Mouse (Mus musculus) heart, postnatal 10 days (tissue): Measurements from ENCODE around the gene Sp2. TPM values are rescaled to one million over a fixed set of nuclear protein-coding genes. Genes with fewer than 3 reads are reported as not detected.
A peak's percentile ranks its signal among the peaks of the same experiment; 100 is the strongest.

Experiments
- DNase-seq, 2 experiments: peaks; one replicate each; pipeline ENCODE4 v3.0.0; 2021
- intact Hi-C: fragments of 180-260 bp; cut with DNase I; formaldehyde crosslinking; loops from one replicate; pipeline ENCODE4 v1.15.1; 2025
- total RNA-seq, 2 experiments: library from RNA; stranded (reverse); gene quantifications; 2 replicates each; pipeline ENCODE4 v1.2.3; 2021

Sp2 gene
- total RNA-seq, 2 experiments from 2014 or later = 15.0 to 16.1 TPM

- no peak for DNase-seq
- intact Hi-C loops = loop anchor here (2.0 to 5.0 kb wide), 2 partner anchors 109 to 140 kb away; partner anchors contain the start of gene Snx11
These were observed 65.3 kb downstream of the Sp2 start for GRCm38 (mm10) chr11:96917415-96917814.

GRCm38 (mm10) chr11:96916885-96917396, 65.8 kb downstream of the Sp2 start:
- DNase-seq = no peak
- intact Hi-C loops = loop anchor here (1.0 to 5.0 kb wide), 4 partner anchors 20 to 140 kb away; partner anchors contain the start of gene Snx11

GRCm38 (mm10) chr11:96916044-96916884, 66.5 kb downstream of the Sp2 start, which contains the start of gene Cdk5rap3:
Gene Cdk5rap3, minus strand, starts transcription at chr11:96916496.
- peak; percentile 99 for DNase-seq
- intact Hi-C loops = loop anchor here (1.0 to 5.0 kb wide), 4 partner anchors 21 to 139 kb away; partner anchors contain the start of gene Snx11

- intact Hi-C loops = loop anchor here (5.0 kb wide), 1 partner anchor 150 kb away; no protein-coding TSS in a partner anchor
- no peak for DNase-seq
These were observed 70.1 kb downstream of the Sp2 start for GRCm38 (mm10) chr11:96912682-96913081.

- DNase-seq = peak; percentile 89 to 92
- intact Hi-C loops = loop anchor here (1.0 to 5.0 kb wide), 2 partner anchors 43 to 148 kb away; no protein-coding TSS in a partner anchor
These were observed 72.8 kb downstream of the Sp2 start for GRCm38 (mm10) chr11:96910003-96910402.

GRCm38 (mm10) chr11:96908594-96908993, 74.2 kb downstream of the Sp2 start:
- DNase-seq = no peak
- intact Hi-C loops = no loop called here

- intact Hi-C loops = no loop called here
These were observed 76.2 kb downstream of the Sp2 start for GRCm38 (mm10) chr11:96906431-96907161.

More at GRCm38 (mm10) chr11:96906431-96907161, 76.2 kb downstream of the Sp2 start:
- peak; percentile 67 to 72 for DNase-seq

Other genes with a start within 250 kb of the Sp2 start
- 10 to 100 TPM; 14.6 to 15.1 TPM for gene Snx11, start 205.4 kb downstream of the Sp2 start, total RNA-seq
- gene Cbx1, start 193.8 kb downstream of the Sp2 start, total RNA-seq = 10 to 100 TPM; 46.2 to 59.2 TPM
- gene Nfe2l1, start 153.0 kb downstream of the Sp2 start, total RNA-seq = 100 to 1,000 TPM; 302 to 348 TPM
- 10 to 100 TPM; 43.8 to 50.3 TPM for gene Copz2, start 133.1 kb downstream of the Sp2 start, total RNA-seq
- 10 to 100 TPM; 28.0 to 30.8 TPM for gene Cdk5rap3, start 66.5 kb downstream of the Sp2 start, total RNA-seq
- under 1 TPM; 0.47 to 0.74 TPM for gene Prr15l, start 54.9 kb downstream of the Sp2 start, total RNA-seq
- gene Pnpo, start 39.0 kb downstream of the Sp2 start, total RNA-seq = 10 to 100 TPM; 11.8 to 12.8 TPM
- gene Sp6, start 30.4 kb upstream of the Sp2 start, total RNA-seq = under 1 TPM; 0.12 to 0.15 TPM
- 10 to 100 TPM; 11.3 to 16.1 TPM for gene Scrn2, start 47.0 kb upstream of the Sp2 start, total RNA-seq
- under 1 TPM; 0.31 to 0.45 TPM for gene Lrrc46, start 58.4 kb upstream of the Sp2 start, total RNA-seq
- gene Mrpl10, start 58.6 kb upstream of the Sp2 start, total RNA-seq = 10 to 100 TPM; 85.0 to 86.5 TPM
- gene Osbpl7, start 67.7 kb upstream of the Sp2 start, total RNA-seq = 1 to 10 TPM; 5.7 to 6.1 TPM
- gene Tbx21, start 132.4 kb upstream of the Sp2 start, total RNA-seq = not detected
- 10 to 100 TPM; 15.9 to 17.3 TPM for gene Tbkbp1, start 168.5 kb upstream of the Sp2 start, total RNA-seq
- 100 to 1,000 TPM; 107 to 121 TPM for gene Kpnb1, start 204.9 kb upstream of the Sp2 start, total RNA-seq